Mouse (Mus musculus) hindbrain, embryonic 11.5 days (tissue): ENCODE measurements around the gene Lins1. TPM values are rescaled to one million over a fixed set of nuclear protein-coding genes. Genes with fewer than 3 reads are reported as not detected.

ENCODE experiments used
- ATAC-seq: fragments of 200-750 bp; cut with Nextera tagmentation; 2 replicates; pipeline ENCODE4 v1.8.0; 2017; ENCODE audit warnings: mild to moderate bottlenecking, moderate TSS enrichment, moderate library complexity; ENCODE audit not compliant: low FRiP score
- DNase-seq: peaks from one replicate; pipeline ENCODE4 v3.0.0-alpha.2; 2015; ENCODE audit warnings: low spot score
- H3K27ac ChIP-seq: fragments of 300-500 bp; sonication (generic); 2 replicates; pipeline ENCODE4 v1.5.1; 2014; ENCODE audit warnings: mild to moderate bottlenecking, low read depth, low read length
- H3K27me3 ChIP-seq: fragments of 300-500 bp; sonication (generic); 2 replicates; pipeline ENCODE4 v1.6.1; 2014; ENCODE audit warnings: mild to moderate bottlenecking, low read length, moderate library complexity, mixed read lengths; ENCODE audit not compliant: control insufficient read depth, insufficient read depth
- H3K36me3 ChIP-seq: fragments of 300-500 bp; sonication (generic); 2 replicates; pipeline ENCODE4 v1.6.1; 2014; ENCODE audit warnings: mild to moderate bottlenecking, low read length, moderate library complexity, mixed read lengths; ENCODE audit not compliant: control insufficient read depth, insufficient read depth
- H3K4me1 ChIP-seq: fragments of 300-500 bp; sonication (generic); replicated peaks from 2 replicates; pipeline ENCODE4 v1.6.1; 2014; ENCODE audit warnings: low read length, mixed read lengths; ENCODE audit not compliant: control insufficient read depth, insufficient read depth
- H3K4me2 ChIP-seq: fragments of 300-500 bp; sonication (generic); replicated peaks from 2 replicates; pipeline ENCODE4 v1.6.1; 2014; ENCODE audit warnings: mild to moderate bottlenecking, low read depth, low read length
- H3K4me3 ChIP-seq: fragments of 300-500 bp; sonication (generic); 2 replicates; pipeline ENCODE4 v1.5.1; 2014; ENCODE audit warnings: low read depth, low read length
- H3K9ac ChIP-seq: fragments of 300-500 bp; sonication (generic); 2 replicates; pipeline ENCODE4 v1.6.1; 2014; ENCODE audit warnings: low read depth, low read length
- H3K9me3 ChIP-seq: fragments of 300-500 bp; sonication (generic); 2 replicates; pipeline ENCODE4 v1.6.1; 2016; ENCODE audit warnings: low read length; ENCODE audit not compliant: control insufficient read depth
- WGBS: fragments of 180-500 bp; shearing (Covaris S2); extraction: QIAGEN DNeasy Blood & Tissue Kit; methylation state at CpG from one replicate; pipeline ENCODE4 v1.1.7; 2014; 5-methylcytosine and 5-hydroxymethylcytosine counted together
- polyA plus RNA-seq: library from polyadenylated mRNA; unstranded; fragments of >200 nt; fragmentation: Nextera tagmentation; extraction: Ambion mirVana; gene quantifications from 2 replicates; pipeline ENCODE4 v1.2.1, GENCODE M21; 2014

Lins1 gene
- polyA plus RNA-seq, 1 experiment from 2014 or later, result 25.6 TPM

- ATAC-seq (0 out of 2 replicates have a peak, but pooled peaks have one; percentile 30), DNase-seq (peak; percentile 87)
- Histone ChIP-seq H3K27ac (no peak overlapping the region), H3K36me3 (no peaks in the 10 kb centered on the region), H3K9ac (no peak overlapping the region), H3K9me3 (no peaks in the 10 kb centered on the region), H3K4me1 (no peaks in the 10 kb centered on the region), H3K4me2 (no peak overlapping the region), H3K27me3 (no peaks in the 10 kb centered on the region), H3K4me3 (no peak overlapping the region)
- 25% methylated on average over 8 of the region's 8 CpGs for WGBS
These were observed 28.1 kb upstream of the Lins1 start for GRCm38 (mm10) chr7:66661572-66661971.

- WGBS, result 92% methylated on average over 3 of the region's 3 CpGs
- no peak for DNase-seq
- H3K36me3 ChIP-seq, result no peaks in the 10 kb centered on the region
- H3K9ac ChIP-seq, result no peak overlapping the region
- no peaks in the 10 kb centered on the region for H3K4me1 ChIP-seq
- H3K27ac ChIP-seq, result no peak overlapping the region
- H3K4me3 ChIP-seq, result no peak overlapping the region
- H3K9me3 ChIP-seq, result no peaks in the 10 kb centered on the region
- no peaks in the 10 kb centered on the region for H3K27me3 ChIP-seq
- ATAC-seq, result no peak
- H3K4me2 ChIP-seq, result no peak overlapping the region
These were observed 26.1 kb upstream of the Lins1 start for GRCm38 (mm10) chr7:66663548-66663947.

- no peak overlapping the region for H3K4me2 ChIP-seq
- no peaks in the 10 kb centered on the region for H3K9me3 ChIP-seq
- peaks cover 2% of the 10 kb centered on the region; the same call in 1 of the 2 replicates for H3K36me3 ChIP-seq
- no peaks in the 10 kb centered on the region for H3K4me1 ChIP-seq
- no peak for ATAC-seq
- H3K4me3 ChIP-seq, result no peak overlapping the region
- H3K9ac ChIP-seq, result no peak overlapping the region
- no peaks in the 10 kb centered on the region for H3K27me3 ChIP-seq
- H3K27ac ChIP-seq, result no peak overlapping the region
- DNase-seq, result no peak
These were observed 22.6 kb upstream of the Lins1 start for GRCm38 (mm10) chr7:66667064-66667463.

GRCm38 (mm10) chr7:66675800-66676199 is 13.9 kb upstream of the Lins1 start:
- DNase-seq, result no peak

GRCm38 (mm10) chr7:66682119-66682863 is 7.4 kb upstream of the Lins1 start:
- no peak for ATAC-seq

More at GRCm38 (mm10) chr7:66675800-66676199, 13.9 kb upstream of the Lins1 start:
- Histone ChIP-seq H3K4me2 (no peak overlapping the region), H3K4me3 (no peak overlapping the region), H3K27me3 (no peaks in the 10 kb centered on the region), H3K4me1 (no peaks in the 10 kb centered on the region), H3K36me3 (peaks cover 23% of the 10 kb centered on the region), H3K27ac (no peak overlapping the region), H3K9ac (no peak overlapping the region), H3K9me3 (no peaks in the 10 kb centered on the region)
- no peak for ATAC-seq
- WGBS, result 94% methylated on average over 2 of the region's 2 CpGs

GRCm38 (mm10) chr7:66688721-66689120 is 968 bp upstream of the Lins1 start:
- no peak for DNase-seq
- Histone ChIP-seq H3K9me3 (no peaks in the 10 kb centered on the region), H3K9ac (peak overlapping the region; percentile 80), H3K36me3 (no peaks in the 10 kb centered on the region), H3K27ac (no peak overlapping the region), H3K27me3 (no peaks in the 10 kb centered on the region), H3K4me3 (peak overlapping the region; percentile 79), H3K4me1 (no peaks in the 10 kb centered on the region), H3K4me2 (peak overlapping the region; percentile 89)
- ATAC-seq, result peak; percentile 1
- WGBS, result 4% methylated on average over 5 of the region's 5 CpGs

More at GRCm38 (mm10) chr7:66682119-66682863, 7.4 kb upstream of the Lins1 start:
- Histone ChIP-seq H3K9me3 (no peaks in the 10 kb centered on the region), H3K9ac (no peak overlapping the region), H3K27me3 (no peaks in the 10 kb centered on the region), H3K36me3 (peaks cover 5% of the 10 kb centered on the region; the same call in 1 of the 2 replicates), H3K4me3 (no peak overlapping the region), H3K4me2 (no peak overlapping the region), H3K4me1 (no peaks in the 10 kb centered on the region), H3K27ac (no peak overlapping the region)
- DNase-seq, result no peak
- 90% methylated on average over 5 of the region's 5 CpGs for WGBS

- DNase-seq (no peak), ATAC-seq (no peak; the same call in 1 of the 2 replicates)
- no peaks in the 10 kb centered on the region for H3K4me1 ChIP-seq
- peak within 1 kb of the TSS; percentile 90 for H3K27ac ChIP-seq
- peak within 1 kb of the TSS; percentile 81 for H3K9ac ChIP-seq
- WGBS, result 0% methylated on average over 15 of the region's 18 CpGs
- H3K36me3 ChIP-seq, result no peaks in the 10 kb centered on the region
- H3K27me3 ChIP-seq, result no peaks in the 10 kb centered on the region
- peak within 1 kb of the TSS; percentile 89 for H3K4me2 ChIP-seq
- H3K9me3 ChIP-seq, result no peaks in the 10 kb centered on the region
- peak within 1 kb of the TSS; percentile 79 for H3K4me3 ChIP-seq
These were observed 432 bp upstream of the Lins1 start, which contains the start of gene Asb7 for GRCm38 (mm10) chr7:66689294-66689619. Gene Asb7 (minus strand): TSS chr7:66689596.

GRCm38 (mm10) chr7:66694467-66694866 is 4.8 kb downstream of the Lins1 start:
- Histone ChIP-seq H3K4me3 (no peak overlapping the region), H3K9me3 (no peaks in the 10 kb centered on the region), H3K36me3 (no peaks in the 10 kb centered on the region), H3K4me1 (no peaks in the 10 kb centered on the region), H3K27ac (no peak overlapping the region), H3K9ac (no peak overlapping the region), H3K4me2 (no peak overlapping the region), H3K27me3 (no peaks in the 10 kb centered on the region)
- DNase-seq (no peak), ATAC-seq (no peak)
- WGBS, result 76% methylated on average over 7 of the region's 7 CpGs

- no peaks in the 10 kb centered on the region for H3K27me3 ChIP-seq
- ATAC-seq, result no peak
- no peak for DNase-seq
- no peaks in the 10 kb centered on the region for H3K4me1 ChIP-seq
- no peak overlapping the region for H3K9ac ChIP-seq
- H3K4me3 ChIP-seq, result no peak overlapping the region
- WGBS, result 91% methylated on average over 7 of the region's 7 CpGs
- no peaks in the 10 kb centered on the region for H3K36me3 ChIP-seq
- no peaks in the 10 kb centered on the region for H3K9me3 ChIP-seq
- no peak overlapping the region for H3K4me2 ChIP-seq
- no peak overlapping the region for H3K27ac ChIP-seq
These were observed 13.0 kb downstream of the Lins1 start for GRCm38 (mm10) chr7:66702721-66703120.
